Comparison of ENCODE assay signal across 12 mouse cellular contexts in the genomic region with DNA sequence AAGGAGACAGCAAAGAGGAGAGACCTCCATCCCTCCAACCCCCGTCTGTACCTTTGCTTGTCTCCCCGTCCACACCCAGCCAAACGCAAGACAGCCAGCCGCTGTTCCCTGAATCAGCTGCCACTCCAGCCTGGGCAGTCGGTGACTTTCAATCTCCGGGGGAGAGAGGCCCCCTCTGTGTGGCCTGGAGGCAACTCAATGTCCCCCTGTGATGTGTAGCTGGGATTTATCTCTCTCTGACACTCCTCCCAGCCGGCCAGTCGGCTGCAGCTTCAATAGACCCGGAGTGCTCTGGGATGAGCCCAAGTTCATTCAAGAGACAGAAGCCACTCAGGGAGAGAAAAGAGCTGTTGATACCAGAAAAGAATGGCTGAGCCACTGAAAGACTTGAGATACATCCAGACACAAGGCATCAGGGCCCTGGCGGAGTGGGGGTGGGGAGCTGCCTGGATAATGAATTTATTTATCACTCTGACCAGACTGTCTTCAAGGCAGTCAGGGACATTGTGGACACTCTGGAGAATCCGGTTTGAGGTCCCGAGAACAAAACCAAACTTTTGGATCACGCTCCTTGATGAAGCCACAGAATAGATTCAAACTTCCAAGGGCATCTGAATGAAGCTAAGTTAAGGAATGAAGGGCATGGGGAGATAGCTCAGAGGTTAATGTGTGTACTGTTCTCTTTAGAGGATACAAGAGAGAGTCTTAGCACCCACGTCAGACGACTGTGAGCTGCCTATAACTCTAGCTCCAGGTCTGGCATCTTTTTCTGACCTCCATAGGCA. TPM values are rescaled to one million over a fixed set of nuclear protein-coding genes. Genes with fewer than 3 reads are reported as not detected.
DNase-seq lines count a peak whose midpoint lies in the region; ATAC-seq and TF ChIP-seq lines count a peak whose summit lies in the region.
"Had no signal": no experiment of that assay in that cellular context is flagged by ENCODE, and none has a peak within 500 bp of the region (broad histone marks: within the 10 kb centered on the region; RNA-seq: fewer than 3 reads in every experiment).

No protein-coding gene starts in this region.

- TF ChIP-seq EP300 in stomach, postnatal 0 days (optimal IDR thresholded peaks at IDR 0.05): no peak

- intact Hi-C loops in gastrocnemius, postnatal 14 days (cut with DNase I; ENCODE audit: low total_unique reads): loop anchor here (2.0 to 5.0 kb wide), 2 partner anchors 55 to 123 kb away; no protein-coding TSS in a partner anchor

- no peak overlapping the region for H3K4me2 ChIP-seq in stomach, embryonic 14.5 days (replicated peaks; ENCODE audit: low read depth, low read length)
- H3K4me2 ChIP-seq in stomach, postnatal 0 days (replicated peaks; ENCODE audit: low read depth): no peak overlapping the region

- ATAC-seq in stomach, embryonic 14.5 days (ENCODE audit: insufficient number of reproducible peaks, insufficient read depth, low FRiP score, low read depth): 0 out of 2 replicates have a peak, but pooled peaks have one; percentile 6
- no peak for ATAC-seq in stomach, postnatal 0 days (ENCODE audit: low FRiP score, low TSS enrichment)

- DNase-seq in frontal cortex, postnatal 14 days (ENCODE audit: low spot score in 2 of 2): peak; percentile 24 to 25
- no peak for DNase-seq in frontal cortex, adult 2 months (ENCODE audit: extremely low spot score in 1 of 2, low spot score in 1 of 2)
- no peak for DNase-seq in stomach, postnatal 0 days (ENCODE audit: low spot score)
- DNase-seq in layer of hippocampus, postnatal 10 days (ENCODE audit: low spot score in 2 of 2): peak; percentile 22 to 40
- DNase-seq in testis, postnatal 10 days (ENCODE audit: low spot score): peak; percentile 51
- no peak for DNase-seq in gastrocnemius, postnatal 14 days
- no peak for DNase-seq in adrenal gland, adult 8-10 months

- no peaks in the 10 kb centered on the region for H3K9me3 ChIP-seq in stomach, embryonic 14.5 days (ENCODE audit: control insufficient read depth, low read depth, low read length)
- H3K9me3 ChIP-seq in stomach, postnatal 0 days (ENCODE audit: control insufficient read depth, low read length): no peaks in the 10 kb centered on the region

- no peak overlapping the region for H3K4me3 ChIP-seq in stomach, embryonic 14.5 days (ENCODE audit: low read depth, low read length)
- no peak overlapping the region for H3K4me3 ChIP-seq in stomach, postnatal 0 days (ENCODE audit: low read depth, low read length)

- no peaks in the 10 kb centered on the region for H3K27me3 ChIP-seq in stomach, embryonic 14.5 days (ENCODE audit: control insufficient read depth, insufficient read depth, low read length)
- H3K27me3 ChIP-seq in stomach, postnatal 0 days (ENCODE audit: control insufficient read depth, insufficient read depth, low read length): no peaks in the 10 kb centered on the region

- H3K27ac ChIP-seq in stomach, embryonic 14.5 days (ENCODE audit: low read length): no peak overlapping the region
- no peak overlapping the region for H3K27ac ChIP-seq in stomach, postnatal 0 days (replicated peaks)

- TF ChIP-seq CTCF in stomach, postnatal 0 days (IDR thresholded peaks at IDR 0.05; ENCODE audit: low read depth): no peak

- WGBS in stomach, embryonic 14.5 days: 34% methylated on average over 15 of the region's 15 CpGs
- WGBS in stomach, postnatal 0 days: 35% methylated on average over 15 of the region's 15 CpGs

- no peaks in the 10 kb centered on the region for H3K4me1 ChIP-seq in stomach, embryonic 14.5 days (ENCODE audit: control insufficient read depth, insufficient read depth, low read length)
- H3K4me1 ChIP-seq in stomach, postnatal 0 days (replicated peaks; ENCODE audit: control insufficient read depth, insufficient read depth): no peaks in the 10 kb centered on the region

- H3K36me3 ChIP-seq in stomach, embryonic 14.5 days (ENCODE audit: control insufficient read depth, insufficient read depth, low read length): no peaks in the 10 kb centered on the region
- no peaks in the 10 kb centered on the region for H3K36me3 ChIP-seq in stomach, postnatal 0 days (ENCODE audit: control insufficient read depth, insufficient read depth, low read length)

- no peak overlapping the region for H3K9ac ChIP-seq in stomach, embryonic 14.5 days (replicated peaks; ENCODE audit: low read depth, low read length)
- H3K9ac ChIP-seq in stomach, postnatal 0 days (ENCODE audit: low read length): no peak overlapping the region

RNA-seq across cellular contexts. Expression of gene Pramel1, which starts 14.1 kb away (rescaled TPM):
- polyA plus RNA-seq in frontal cortex, adult 2 months (2012; rRNA removed): 0.06 and 0.11 TPM in 2 replicates
- polyA plus RNA-seq in stomach, embryonic 14.5 days (2014; fragmentation: Nextera tagmentation; extraction: Ambion mirVana): not detected in 2 replicates
- polyA plus RNA-seq in stomach, postnatal 0 days (2015; fragmentation: Nextera tagmentation; extraction: Ambion mirVana): not detected in 2 replicates
- under 1 TPM in 1 of 2 experiments, not detected in 1; 0.11 TPM for total RNA-seq in layer of hippocampus, postnatal 10 days (2021)
- under 1 TPM in 1 of 2 experiments, not detected in 1; 0.18 TPM for total RNA-seq in gastrocnemius, postnatal 14 days (2021)
- total RNA-seq in adrenal gland, adult 8-10 months (2022): not detected
- total RNA-seq: left cerebral cortex, postnatal 10 days; monocyte, adult 5-6 weeks had no signal
- polyA plus RNA-seq: gonadal fat pad, adult 2 months; thymus, adult 2 months had no signal

RNA-seq across cellular contexts. Expression of gene Lrrc38, which starts 30.6 kb away (rescaled TPM):
- polyA plus RNA-seq in frontal cortex, adult 2 months (2012; rRNA removed): 2.8 and 3.9 TPM in 2 replicates
- polyA plus RNA-seq in stomach, embryonic 14.5 days (2014; fragmentation: Nextera tagmentation; extraction: Ambion mirVana): not detected in 2 replicates
- polyA plus RNA-seq in stomach, postnatal 0 days (2015; fragmentation: Nextera tagmentation; extraction: Ambion mirVana): 0.06 TPM in 1 of 2 replicates, not detected in the other
- total RNA-seq in layer of hippocampus, postnatal 10 days (2021): 1 to 10 TPM in 1 of 2 experiments, under 1 TPM in 1; 0.78 to 1.0 TPM
- total RNA-seq in gastrocnemius, postnatal 14 days (2021): 10 to 100 TPM; 21.0 to 22.1 TPM
- total RNA-seq in adrenal gland, adult 8-10 months (2022): under 1 TPM; 0.29 to 0.70 (median 0.45) TPM
- total RNA-seq: monocyte, adult 5-6 weeks had no signal
- polyA plus RNA-seq: gonadal fat pad, adult 2 months had no signal

RNA-seq across cellular contexts. Expression of gene Pramef8, which starts 32.1 kb away (rescaled TPM):
- polyA plus RNA-seq in frontal cortex, adult 2 months (2012; rRNA removed): 9.4 and 9.5 TPM in 2 replicates
- 15.1 and 18.4 TPM in 2 replicates for polyA plus RNA-seq in stomach, embryonic 14.5 days (2014; fragmentation: Nextera tagmentation; extraction: Ambion mirVana)
- polyA plus RNA-seq in stomach, postnatal 0 days (2015; fragmentation: Nextera tagmentation; extraction: Ambion mirVana): 5.9 and 7.0 TPM in 2 replicates
- total RNA-seq in layer of hippocampus, postnatal 10 days (2021): 10 to 100 TPM in 1 of 2 experiments, 1 to 10 TPM in 1; 9.5 to 10.3 TPM
- 1 to 10 TPM; 5.2 to 7.0 TPM for total RNA-seq in gastrocnemius, postnatal 14 days (2021)
- 10 to 100 TPM; 12.1 to 15.1 (median 14.6) TPM for total RNA-seq in adrenal gland, adult 8-10 months (2022)

Comparison
In these comparisons a context has a peak if more than half of its experiments do, and no peak if none do; other contexts are left out.
1. DNase-seq: peak in frontal cortex, postnatal 14 days (2 of 2), layer of hippocampus, postnatal 10 days (2 of 2) and testis, postnatal 10 days (single experiment); none in frontal cortex, adult 2 months (0 of 2), stomach, postnatal 0 days (single experiment), gastrocnemius, postnatal 14 days (single experiment) and adrenal gland, adult 8-10 months (single experiment).
2. RNA of gene Lrrc38, which starts 30.6 kb away (total RNA-seq): 21.0 to 22.1 TPM in gastrocnemius, postnatal 14 days; 0.78 to 1.0 TPM in layer of hippocampus, postnatal 10 days and 0.29 to 0.70 TPM in adrenal gland, adult 8-10 months; every median in the first group is over 10 times any median in the second.